Mouse (Mus musculus): ENCODE data around the gene Nrp1. TPM values are rescaled to one million over a fixed set of nuclear protein-coding genes. Genes with fewer than 3 reads are reported as not detected.

Gene Nrp1
- polyA plus RNA-seq, 1 experiment from 2014 or later, result 62.7 TPM

DNA sequence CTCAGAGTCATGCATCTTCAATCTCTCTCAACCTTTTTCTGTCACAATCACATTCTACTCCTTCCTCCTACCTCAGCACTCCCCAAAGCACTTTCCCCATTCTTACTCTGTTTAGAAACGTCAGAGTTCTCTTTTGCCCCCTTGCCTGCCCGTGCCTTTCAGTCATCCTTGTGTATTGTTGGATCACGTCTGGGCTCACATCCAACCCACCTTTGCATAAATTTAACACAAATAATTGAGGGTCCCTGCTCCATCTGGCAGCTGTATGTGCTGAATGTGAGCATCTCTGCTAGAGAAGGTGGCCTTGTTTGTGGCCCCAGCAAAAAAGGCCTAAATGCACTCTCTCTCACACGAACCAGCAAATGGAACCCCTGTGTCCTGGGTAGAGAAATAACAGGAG is 16.9 kb downstream of the Nrp1 start:
- no peak overlapping the region for H3K27ac ChIP-seq
- H3K27me3 ChIP-seq (replicated peaks), result no peaks in the 10 kb centered on the region
- no peak for ATAC-seq
- no peak overlapping the region for H3K9ac ChIP-seq
- H3K9me3 ChIP-seq, result no peaks in the 10 kb centered on the region
- no peak overlapping the region for H3K4me2 ChIP-seq (replicated peaks)
- H3K4me3 ChIP-seq (replicated peaks), result no peak overlapping the region
- H3K4me1 ChIP-seq (replicated peaks), result 0 out of 2 replicates have a peak, but pooled peaks cover 3% of the 10 kb centered on the region
- 48% methylated on average over 4 of the region's 4 CpGs for WGBS
- no peaks in the 10 kb centered on the region for H3K36me3 ChIP-seq

DNA sequence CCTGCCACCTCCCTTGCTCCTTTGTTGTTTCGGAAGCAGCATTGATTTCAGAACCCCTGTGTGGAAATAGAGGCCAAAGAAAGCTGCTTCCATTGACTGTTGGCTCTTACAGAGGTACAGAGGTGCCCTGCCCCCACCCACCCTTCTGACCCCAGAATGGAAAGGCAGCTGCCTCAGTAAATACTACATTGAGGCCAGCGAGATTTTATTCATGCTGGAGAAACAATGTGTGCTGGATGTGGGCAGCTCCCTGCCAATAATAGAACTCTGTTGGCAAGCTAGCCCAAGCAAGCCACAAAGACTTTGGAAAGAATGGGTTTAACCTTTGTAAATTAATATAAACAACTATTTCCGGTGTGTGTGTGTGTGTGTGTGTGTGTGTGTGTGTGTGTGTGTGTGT is 24.8 kb downstream of the Nrp1 start:
- Histone ChIP-seq H3K27ac (no peak overlapping the region), H3K36me3 (no peaks in the 10 kb centered on the region), H3K27me3 (replicated peaks) (no peaks in the 10 kb centered on the region), H3K4me2 (replicated peaks) (no peak overlapping the region), H3K9me3 (no peaks in the 10 kb centered on the region), H3K4me1 (replicated peaks) (no peaks in the 10 kb centered on the region; the same call in 1 of the 2 replicates), H3K4me3 (replicated peaks) (no peak overlapping the region), H3K9ac (no peak overlapping the region)
- 55% methylated on average over 3 of the region's 3 CpGs for WGBS
- ATAC-seq, result no peak

DNA sequence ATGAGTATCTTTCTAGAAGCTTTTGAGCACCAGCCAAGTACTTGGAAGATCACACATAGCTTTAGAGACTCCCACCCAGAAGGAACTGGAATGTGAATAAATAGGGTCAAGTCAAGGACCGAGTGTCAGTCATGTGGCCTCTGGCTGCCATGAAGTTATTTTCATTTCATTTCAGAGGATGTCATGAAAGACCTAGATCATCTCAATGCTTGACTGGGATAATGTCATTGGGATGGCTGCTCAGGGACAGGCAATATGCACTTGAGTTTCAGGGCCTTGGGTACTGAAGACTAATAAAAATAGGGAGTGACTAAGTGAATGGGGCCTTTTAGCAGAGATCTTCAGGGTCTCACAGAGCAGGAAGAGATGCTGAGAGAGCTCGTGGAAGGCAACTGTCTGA is 26.0 kb downstream of the Nrp1 start:
- no peak overlapping the region for H3K9ac ChIP-seq
- H3K27ac ChIP-seq, result no peak overlapping the region
- H3K4me3 ChIP-seq (replicated peaks), result no peak overlapping the region
- ATAC-seq, result no peak
- no peaks in the 10 kb centered on the region for H3K36me3 ChIP-seq
- no peak overlapping the region for H3K4me2 ChIP-seq (replicated peaks)
- no peaks in the 10 kb centered on the region for H3K27me3 ChIP-seq (replicated peaks)
- WGBS, result 71% methylated on average over 2 of the region's 2 CpGs
- H3K9me3 ChIP-seq, result no peaks in the 10 kb centered on the region
- no peaks in the 10 kb centered on the region; the same call in 1 of the 2 replicates for H3K4me1 ChIP-seq (replicated peaks)

DNA sequence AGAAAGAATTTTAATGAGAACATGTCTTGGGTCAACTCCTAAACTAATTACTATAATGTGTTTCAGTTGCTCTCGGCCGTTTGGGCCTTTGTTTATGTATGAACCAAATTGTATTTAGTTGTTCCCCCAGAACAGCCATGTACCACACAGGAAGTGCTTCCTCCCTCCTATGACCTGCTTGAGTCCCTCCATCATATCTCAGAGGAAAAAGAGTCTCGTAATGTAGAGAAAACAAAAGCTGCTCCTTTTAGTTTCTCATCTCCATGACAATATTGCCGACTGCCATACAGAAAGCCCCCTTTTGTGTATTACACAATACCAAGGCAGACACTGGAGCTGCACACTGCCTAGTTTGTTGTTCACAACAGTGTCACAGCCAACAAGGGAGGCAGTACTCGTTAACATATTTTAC is 26.5 kb downstream of the Nrp1 start:
- Histone ChIP-seq H3K9ac (no peak overlapping the region), H3K4me2 (replicated peaks) (no peak overlapping the region), H3K27me3 (replicated peaks) (no peaks in the 10 kb centered on the region), H3K4me1 (replicated peaks) (no peaks in the 10 kb centered on the region; the same call in 1 of the 2 replicates), H3K9me3 (no peaks in the 10 kb centered on the region), H3K4me3 (replicated peaks) (no peak overlapping the region), H3K27ac (no peak overlapping the region), H3K36me3 (no peaks in the 10 kb centered on the region)
- no peak for ATAC-seq
- 53% methylated on average over 5 of the region's 5 CpGs for WGBS

DNA sequence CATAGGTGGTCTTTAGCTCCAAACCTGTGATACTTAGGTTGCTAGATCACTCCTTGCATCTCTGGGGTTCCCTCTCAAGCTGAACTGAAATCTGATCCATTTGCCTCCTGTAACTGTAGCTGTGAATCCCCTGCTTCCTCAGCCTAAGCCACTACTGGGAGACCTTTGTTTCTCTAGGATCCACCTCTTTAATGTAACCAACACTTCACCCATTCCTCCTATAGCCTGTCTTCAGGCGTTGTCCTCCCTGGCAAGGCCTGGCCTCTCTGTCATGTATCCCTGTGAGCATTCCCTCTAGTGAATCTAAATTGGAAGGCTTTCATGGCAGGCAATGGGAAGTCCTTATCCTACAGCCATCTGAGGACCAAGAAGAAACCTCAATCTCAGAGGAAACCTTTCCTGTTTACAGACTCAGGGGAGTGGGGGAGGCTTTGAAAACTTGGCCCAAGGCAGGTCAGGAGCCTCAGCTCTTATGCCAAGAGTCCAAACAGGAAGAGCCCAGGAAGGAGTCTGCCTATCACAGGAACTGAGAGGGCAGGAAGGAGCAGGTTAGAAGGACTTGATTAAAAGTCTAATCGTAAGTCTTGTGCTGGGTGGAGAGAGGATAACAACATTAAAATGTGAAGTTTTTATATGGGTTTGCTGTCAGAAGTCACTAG is 28.7 kb downstream of the Nrp1 start:
- H3K36me3 ChIP-seq, result no peaks in the 10 kb centered on the region
- H3K9me3 ChIP-seq, result no peaks in the 10 kb centered on the region
- H3K27ac ChIP-seq, result no peak overlapping the region
- no peaks in the 10 kb centered on the region for H3K27me3 ChIP-seq (replicated peaks)
- no peak overlapping the region for H3K9ac ChIP-seq
- H3K4me1 ChIP-seq (replicated peaks), result no peaks in the 10 kb centered on the region; the same call in 1 of the 2 replicates
- ATAC-seq, result no peak
- 55% methylated on average over 2 of the region's 2 CpGs for WGBS
- H3K4me3 ChIP-seq (replicated peaks), result no peak overlapping the region
- no peak overlapping the region for H3K4me2 ChIP-seq (replicated peaks)

DNA sequence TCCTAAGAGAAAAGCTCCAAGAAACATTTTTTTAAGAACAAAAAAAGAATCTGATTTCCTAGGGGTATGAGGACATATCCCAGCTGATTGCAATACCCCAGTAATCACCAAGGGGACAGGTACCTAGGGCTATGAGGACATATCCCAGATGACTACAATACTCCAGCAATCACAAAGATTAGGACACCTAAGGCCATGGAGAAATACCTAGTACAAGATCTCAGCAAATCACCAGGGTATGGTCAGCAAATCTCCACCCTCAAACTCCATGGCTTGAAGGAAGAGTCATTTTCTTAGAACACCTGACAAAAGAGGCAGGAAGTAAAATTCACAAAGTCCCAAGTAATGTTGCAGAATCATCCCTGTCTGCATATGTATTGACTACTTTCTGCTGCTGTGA is 32.4 kb downstream of the Nrp1 start:
- Histone ChIP-seq H3K4me3 (replicated peaks) (no peak overlapping the region), H3K27ac (no peak overlapping the region), H3K36me3 (no peaks in the 10 kb centered on the region), H3K9me3 (no peaks in the 10 kb centered on the region), H3K4me2 (replicated peaks) (no peak overlapping the region), H3K9ac (no peak overlapping the region), H3K27me3 (replicated peaks) (no peaks in the 10 kb centered on the region), H3K4me1 (replicated peaks) (no peaks in the 10 kb centered on the region; the same call in 1 of the 2 replicates)
- ATAC-seq, result no peak

DNA sequence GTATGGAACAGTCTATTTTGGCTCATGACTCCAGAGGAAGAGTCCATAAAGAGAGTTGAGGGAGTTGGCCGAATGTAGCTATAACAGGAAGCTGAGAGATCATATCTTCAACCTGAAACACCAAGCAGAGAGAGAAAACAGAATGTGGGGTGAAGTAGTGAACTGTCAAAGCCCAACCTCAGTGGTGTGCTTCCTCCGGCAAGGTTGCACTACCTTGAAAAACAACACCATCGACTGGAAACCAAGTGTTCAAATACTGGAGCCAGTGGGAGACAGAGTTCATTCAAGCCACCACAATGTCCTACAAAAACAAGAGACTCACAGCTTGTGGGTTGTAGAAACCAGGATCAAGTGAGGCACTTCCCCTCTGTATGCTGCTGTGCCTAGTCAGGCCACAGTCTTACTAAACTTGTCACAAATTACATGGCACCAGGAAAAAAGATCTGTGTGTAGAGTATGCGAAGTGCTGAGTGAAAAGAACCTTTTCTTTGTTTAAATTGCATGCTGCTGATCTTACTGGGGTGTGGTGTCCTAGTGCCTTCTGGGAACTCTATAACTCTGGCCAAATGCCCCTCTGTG is 32.9 kb downstream of the Nrp1 start:
- Histone ChIP-seq H3K9ac (no peak overlapping the region), H3K27me3 (replicated peaks) (no peaks in the 10 kb centered on the region), H3K27ac (no peak overlapping the region), H3K36me3 (no peaks in the 10 kb centered on the region), H3K4me2 (replicated peaks) (no peak overlapping the region), H3K4me1 (replicated peaks) (no peaks in the 10 kb centered on the region; the same call in 1 of the 2 replicates), H3K4me3 (replicated peaks) (no peak overlapping the region), H3K9me3 (no peaks in the 10 kb centered on the region)
- no peak for ATAC-seq
- WGBS, result 82% methylated on average over 4 of the region's 4 CpGs

DNA sequence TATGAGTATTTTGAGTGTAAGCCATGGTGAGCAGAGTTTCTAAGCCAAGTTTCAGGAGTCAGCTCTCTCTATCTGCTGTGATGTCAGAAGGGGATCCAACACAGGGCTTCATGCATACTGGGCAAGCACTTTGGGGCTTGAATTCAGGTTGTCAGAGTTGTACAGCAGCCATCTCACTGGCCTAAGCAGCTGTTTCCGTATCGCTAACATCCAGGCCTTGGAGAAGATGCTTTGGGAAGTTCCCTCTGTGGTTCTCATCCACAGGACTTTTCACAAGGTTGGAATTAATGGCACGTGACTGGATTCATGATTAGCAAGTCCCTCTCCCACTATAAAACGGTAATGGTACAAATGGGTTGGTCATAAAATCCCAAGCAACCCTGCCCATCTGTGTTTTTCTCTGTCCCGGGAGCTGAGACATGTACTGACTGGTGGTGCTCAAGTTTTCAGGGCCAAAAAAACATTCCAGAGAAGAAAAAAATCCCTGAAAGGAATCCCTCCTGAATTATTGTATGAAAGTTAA is 36.3 kb downstream of the Nrp1 start:
- WGBS, result 74% methylated on average over 5 of the region's 5 CpGs
- H3K36me3 ChIP-seq, result no peaks in the 10 kb centered on the region
- H3K9me3 ChIP-seq, result no peaks in the 10 kb centered on the region
- no peak overlapping the region for H3K27ac ChIP-seq
- H3K4me2 ChIP-seq (replicated peaks), result no peak overlapping the region
- H3K4me1 ChIP-seq (replicated peaks), result no peaks in the 10 kb centered on the region; the same call in 1 of the 2 replicates
- ATAC-seq, result no peak
- no peaks in the 10 kb centered on the region for H3K27me3 ChIP-seq (replicated peaks)
- H3K9ac ChIP-seq, result no peak overlapping the region
- H3K4me3 ChIP-seq (replicated peaks), result no peak overlapping the region

DNA sequence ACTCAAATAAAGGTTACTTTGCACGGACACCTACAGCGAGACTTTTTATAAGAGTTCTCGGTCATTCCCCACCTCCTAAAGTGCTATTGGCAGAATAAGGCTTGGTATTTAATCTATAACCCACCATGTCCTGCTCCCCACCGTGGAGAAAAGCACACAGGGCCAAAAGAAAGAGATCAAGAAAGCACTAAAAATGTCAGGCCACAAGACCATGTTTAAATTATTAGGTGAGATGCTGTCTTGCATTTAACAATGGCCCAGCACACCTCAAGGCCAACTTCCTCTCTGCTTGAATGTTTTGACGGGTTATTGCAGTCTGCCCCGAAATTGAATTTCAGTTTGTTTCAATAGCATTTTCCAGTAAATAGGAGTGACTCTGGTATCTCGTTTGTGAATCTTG is 38.6 kb downstream of the Nrp1 start:
- no peaks in the 10 kb centered on the region for H3K36me3 ChIP-seq
- H3K9me3 ChIP-seq, result no peaks in the 10 kb centered on the region
- no peak overlapping the region for H3K4me2 ChIP-seq (replicated peaks)
- no peak overlapping the region for H3K9ac ChIP-seq
- WGBS, result 42% methylated on average over 7 of the region's 7 CpGs
- H3K27me3 ChIP-seq (replicated peaks), result no peaks in the 10 kb centered on the region
- no peaks in the 10 kb centered on the region; the same call in 1 of the 2 replicates for H3K4me1 ChIP-seq (replicated peaks)
- no peak overlapping the region for H3K27ac ChIP-seq
- no peak overlapping the region for H3K4me3 ChIP-seq (replicated peaks)
- ATAC-seq, result no peak

DNA sequence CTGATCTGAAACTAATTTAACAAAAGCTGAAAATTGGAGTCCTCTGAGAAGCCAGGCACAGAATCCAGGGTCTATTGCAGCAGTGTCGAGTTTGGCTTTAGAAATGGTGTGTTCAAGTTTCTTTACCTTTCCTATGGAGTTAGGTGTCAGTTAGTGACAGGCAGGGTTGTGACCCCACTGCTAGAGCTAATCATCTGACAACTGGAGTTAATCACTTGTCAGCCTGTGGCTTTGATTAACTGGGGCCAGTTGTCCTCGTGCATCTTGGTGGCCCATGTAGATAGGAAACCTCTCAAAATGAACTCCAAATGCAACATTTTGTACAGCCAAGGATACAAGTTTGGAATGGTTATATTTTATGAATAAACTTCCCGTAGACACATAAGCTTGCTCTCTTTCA is 39.0 kb downstream of the Nrp1 start:
- Histone ChIP-seq H3K4me3 (replicated peaks) (no peak overlapping the region), H3K4me2 (replicated peaks) (no peak overlapping the region), H3K27me3 (replicated peaks) (no peaks in the 10 kb centered on the region), H3K36me3 (no peaks in the 10 kb centered on the region), H3K9me3 (no peaks in the 10 kb centered on the region), H3K4me1 (replicated peaks) (no peaks in the 10 kb centered on the region; the same call in 1 of the 2 replicates), H3K27ac (no peak overlapping the region), H3K9ac (no peak overlapping the region)
- WGBS, result 51% methylated on average over 3 of the region's 3 CpGs
- no peak for ATAC-seq

DNA sequence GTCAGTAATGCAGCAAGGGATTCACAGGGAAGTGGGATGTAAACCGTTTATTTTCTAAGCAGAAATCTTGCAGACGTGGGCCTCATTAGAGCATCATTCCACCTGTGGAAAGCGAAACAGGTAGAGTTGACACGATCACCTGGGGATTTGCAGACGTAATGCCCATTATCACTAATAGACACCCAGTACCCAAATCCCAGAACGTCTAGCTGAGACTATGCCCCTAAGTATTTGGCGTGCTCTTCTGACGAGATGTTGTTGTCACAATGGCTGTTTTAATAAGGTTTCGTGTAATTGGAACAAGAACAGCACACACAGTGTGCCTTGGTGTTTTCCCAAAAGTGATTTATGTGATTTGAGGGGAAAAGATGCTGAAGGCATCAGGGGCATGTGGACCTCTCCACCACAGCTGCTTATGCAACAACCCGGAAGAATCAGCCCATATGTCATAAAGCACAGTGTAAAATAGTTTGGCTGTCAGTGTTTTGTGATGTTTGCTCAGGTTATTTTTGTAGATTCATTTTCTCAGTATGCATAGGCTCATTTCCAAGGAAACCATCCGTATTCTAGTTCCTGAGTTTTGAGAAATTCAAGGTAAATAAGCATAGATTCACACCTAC is 40.2 kb downstream of the Nrp1 start:
- Histone ChIP-seq H3K27ac (no peak overlapping the region), H3K4me1 (replicated peaks) (no peaks in the 10 kb centered on the region; the same call in 1 of the 2 replicates), H3K9ac (no peak overlapping the region), H3K9me3 (no peaks in the 10 kb centered on the region), H3K36me3 (no peaks in the 10 kb centered on the region), H3K4me2 (replicated peaks) (no peak overlapping the region), H3K4me3 (replicated peaks) (no peak overlapping the region), H3K27me3 (replicated peaks) (no peaks in the 10 kb centered on the region)
- 86% methylated on average over 11 of the region's 11 CpGs for WGBS
- no peak for ATAC-seq

DNA sequence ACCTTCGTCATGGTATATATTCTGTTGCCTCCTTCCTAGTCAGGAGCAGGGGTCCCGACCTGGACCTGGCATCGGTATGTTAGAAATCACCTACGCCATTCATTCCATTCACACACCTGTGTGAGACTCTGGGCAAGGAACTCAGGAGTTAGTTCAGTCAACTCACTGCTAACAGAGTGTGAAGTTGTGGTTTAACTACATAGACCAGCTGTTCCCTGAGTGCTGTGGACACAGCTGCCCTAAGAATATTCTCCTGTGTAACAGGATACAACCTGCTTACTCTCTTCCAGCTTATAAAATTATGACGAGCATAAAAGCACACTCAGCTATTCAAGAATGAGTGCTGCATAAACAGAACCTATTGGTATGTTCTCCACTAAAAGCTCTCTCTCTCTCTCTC is 41.9 kb downstream of the Nrp1 start:
- Histone ChIP-seq H3K27ac (no peak overlapping the region), H3K4me2 (replicated peaks) (no peak overlapping the region), H3K4me3 (replicated peaks) (no peak overlapping the region), H3K9me3 (no peaks in the 10 kb centered on the region), H3K36me3 (no peaks in the 10 kb centered on the region), H3K9ac (no peak overlapping the region), H3K27me3 (replicated peaks) (no peaks in the 10 kb centered on the region), H3K4me1 (replicated peaks) (no peaks in the 10 kb centered on the region)
- 68% methylated on average over 5 of the region's 5 CpGs for WGBS
- no peak for ATAC-seq

Measured in intestine, embryonic 15.5 days (tissue).